Mouse (Mus musculus) thymus, postnatal 25 days (tissue): ENCODE results near the gene Qtrt2.

Source experiments
- DNase-seq: peaks from one replicate; pipeline ENCODE4 v3.0.0; 2022

Gene Qtrt2

DNA sequence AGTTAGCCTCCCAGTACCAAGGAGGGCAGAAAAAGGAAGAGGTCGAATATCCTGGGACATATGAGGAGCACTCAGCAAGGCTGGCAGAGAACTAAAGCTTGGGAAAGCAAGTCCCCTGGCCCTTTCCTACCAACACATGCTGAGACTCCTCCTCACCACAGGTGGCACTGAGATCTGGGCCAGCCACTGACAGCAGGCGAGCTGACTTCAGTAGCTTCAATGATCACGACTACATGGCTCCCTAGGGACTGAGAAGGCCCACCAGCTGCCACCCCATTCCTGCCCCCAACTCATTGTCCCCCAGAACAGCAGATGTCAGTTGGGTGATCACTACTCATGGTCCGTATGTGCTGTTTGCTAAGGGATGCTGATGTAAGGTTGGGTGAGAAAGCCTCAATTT, 112.0 kb downstream of the Qtrt2 start:
- DNase-seq: no peak
